Mouse (Mus musculus): ENCODE measurements around the gene Tex52. TPM values are rescaled to one million over a fixed set of nuclear protein-coding genes. Genes with fewer than 3 reads are reported as not detected.

Tex52 gene
- total RNA-seq, 2 experiments from 2014 or later = 0.32 to 0.46 TPM

GRCm38 (mm10) chr6:128423496-128424268 lies 48.4 kb downstream of the Tex52 start:
- intact Hi-C loops (cut with DNase I) = no loop called here
- DNase-seq = no peak

- intact Hi-C loops (cut with DNase I) = no loop called here
- DNase-seq = peak; percentile 96
Observed at GRCm38 (mm10) chr6:128424269-128425019, 49.2 kb downstream of the Tex52 start, which contains the start of gene Itfg2. Gene Itfg2, minus strand, starts transcription at chr6:128424931.

GRCm38 (mm10) chr6:128425046-128425445 lies 49.8 kb downstream of the Tex52 start:
- DNase-seq = no peak

DNA sequence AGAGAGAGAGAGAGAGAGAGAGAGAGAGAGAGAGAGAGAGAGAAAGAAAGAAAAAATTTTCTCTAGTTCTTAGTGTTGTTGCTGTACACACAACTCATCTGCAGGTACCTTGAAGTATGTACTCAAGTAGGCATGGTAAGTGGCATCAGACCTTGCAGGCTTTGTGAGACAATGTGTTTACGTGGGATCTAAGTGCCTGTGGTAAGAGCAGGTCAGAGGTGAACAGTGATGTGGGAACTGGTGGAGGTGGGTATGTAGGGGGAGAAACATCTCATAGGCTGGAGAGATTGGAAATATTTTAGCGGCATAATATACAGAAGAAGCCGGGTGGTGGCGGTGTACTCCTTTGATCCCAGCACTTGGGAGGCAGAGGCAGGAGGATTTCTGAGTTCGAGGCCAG lies 52.3 kb downstream of the Tex52 start:
- no peak for DNase-seq
- intact Hi-C loops (cut with DNase I) = no loop called here

More at GRCm38 (mm10) chr6:128425046-128425445, 49.8 kb downstream of the Tex52 start:
- intact Hi-C loops (cut with DNase I) = no loop called here

DNA sequence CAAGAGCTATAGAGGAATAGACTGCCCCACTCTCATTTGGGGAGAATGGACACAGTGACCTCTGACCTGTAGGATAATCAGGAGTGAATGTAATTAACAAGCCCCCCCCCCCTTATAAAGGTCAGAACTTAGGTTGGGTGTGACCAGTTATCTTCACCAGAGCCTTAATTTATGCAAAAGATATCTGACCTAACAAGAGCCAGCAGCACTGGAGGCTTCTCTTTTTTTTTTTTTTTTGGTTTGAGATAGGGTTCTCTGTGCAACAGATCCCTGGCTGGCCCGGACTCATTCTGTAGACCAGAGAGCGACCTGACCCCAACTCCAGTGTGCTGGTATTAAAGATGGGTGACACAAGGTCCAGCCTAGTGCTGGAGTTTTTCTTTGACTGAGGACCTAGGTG lies 54.0 kb downstream of the Tex52 start:
- no peak for DNase-seq
- intact Hi-C loops (cut with DNase I) = no loop called here

DNA sequence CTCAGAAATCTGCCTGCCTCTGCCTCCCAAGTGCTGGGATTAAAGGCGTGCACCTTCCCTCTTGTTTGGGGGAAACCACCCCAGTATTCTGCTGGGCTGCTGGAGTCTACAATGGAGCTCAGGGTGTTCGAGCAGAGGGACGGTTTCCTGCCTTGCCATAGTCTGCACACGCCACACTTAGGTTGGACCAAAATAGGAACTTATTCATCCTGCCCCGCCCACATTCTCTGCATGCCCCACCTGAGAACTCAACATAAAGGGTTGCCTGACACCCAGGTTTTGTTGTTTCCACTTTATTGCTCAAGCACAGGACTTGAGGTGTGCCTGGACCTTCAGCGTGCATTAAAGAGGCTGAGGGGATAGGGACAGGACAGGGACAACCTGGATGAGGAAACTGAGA lies 54.6 kb downstream of the Tex52 start:
- intact Hi-C loops (cut with DNase I) = no loop called here
- DNase-seq = no peak

GRCm38 (mm10) chr6:128432356-128432915 lies 57.2 kb downstream of the Tex52 start:
- peak; percentile 59 for DNase-seq
- intact Hi-C loops (cut with DNase I) = no loop called here

GRCm38 (mm10) chr6:128433566-128433965 lies 58.3 kb downstream of the Tex52 start:
- DNase-seq = no peak
- intact Hi-C loops (cut with DNase I) = no loop called here

Other genes starting within 250 kb of the Tex52 start
- 10 to 100 TPM; 69.5 to 78.5 TPM for gene Tspan9, start 231.9 kb upstream of the Tex52 start, total RNA-seq (2021)
- 1 to 10 TPM; 1.2 to 1.6 TPM for gene Tead4, start 74.6 kb upstream of the Tex52 start, total RNA-seq (2021)
- 10 to 100 TPM; 21.8 to 24.7 TPM for gene Tulp3, start 19.6 kb upstream of the Tex52 start, total RNA-seq (2021)
- gene Rhno1, start 12.5 kb upstream of the Tex52 start, total RNA-seq (2021) = 10 to 100 TPM; 35.5 to 36.8 TPM
- gene Foxm1, start 12.5 kb upstream of the Tex52 start, total RNA-seq (2021) = 10 to 100 TPM in 1 of 2 experiments, 1 to 10 TPM in 1; 8.7 to 11.2 TPM
- not detected for gene Gm44596, start within 50 bp of the Tex52 start, total RNA-seq (2021)
- gene Nrip2, start 23.8 kb downstream of the Tex52 start, total RNA-seq (2021) = 1 to 10 TPM; 3.7 to 4.1 TPM
- 10 to 100 TPM; 38.7 to 42.7 TPM for gene Itfg2, start 49.5 kb downstream of the Tex52 start, total RNA-seq (2021)
- gene Fkbp4, start 63.2 kb downstream of the Tex52 start, total RNA-seq (2021) = 100 to 1,000 TPM; 176 to 180 TPM
- under 1 TPM; 0.12 TPM for gene Pzp, start 151.3 kb downstream of the Tex52 start, total RNA-seq (2021)
- gene A2ml1, start 206.2 kb downstream of the Tex52 start, total RNA-seq (2021) = 1 to 10 TPM; 7.8 to 8.7 TPM
- not detected for gene Klrb1a, start 248.1 kb downstream of the Tex52 start, total RNA-seq (2021)

Measured in left cerebral cortex, postnatal 4 days (tissue).